Mouse (Mus musculus): ENCODE data around the gene Cpeb4. TPM values are rescaled to one million over a fixed set of nuclear protein-coding genes. Genes with fewer than 3 reads are reported as not detected.
"Not testable (repeated sequence)": the region's sequence is repeated elsewhere in the genome, so short reads cannot be mapped to it uniquely, and the experiment has no call there.

Gene Cpeb4
- polyA plus RNA-seq, 1 experiment from 2014 or later: 20.8 TPM

- H3K4me1 ChIP-seq (replicated peaks; ENCODE audit: control insufficient read depth, insufficient read depth, low read length); ATAC-seq; H3K9me3 ChIP-seq (ENCODE audit: control insufficient read depth, low read length); H3K4me3 ChIP-seq (replicated peaks; ENCODE audit: low read length); H3K36me3 ChIP-seq (ENCODE audit: control insufficient read depth, insufficient read depth); H3K27me3 ChIP-seq (replicated peaks; ENCODE audit: control insufficient read depth, insufficient read depth, low read length); H3K4me2 ChIP-seq (ENCODE audit: low read length); H3K27ac ChIP-seq (ENCODE audit: low read length); H3K9ac ChIP-seq (replicated peaks; ENCODE audit: low read depth, low read length): not testable (repeated sequence)
- WGBS: 86% methylated on average over 5 of the region's 5 CpGs
Observed at GRCm38 (mm10) chr11:31980089-31980488, 108.1 kb downstream of the Cpeb4 start.

DNA sequence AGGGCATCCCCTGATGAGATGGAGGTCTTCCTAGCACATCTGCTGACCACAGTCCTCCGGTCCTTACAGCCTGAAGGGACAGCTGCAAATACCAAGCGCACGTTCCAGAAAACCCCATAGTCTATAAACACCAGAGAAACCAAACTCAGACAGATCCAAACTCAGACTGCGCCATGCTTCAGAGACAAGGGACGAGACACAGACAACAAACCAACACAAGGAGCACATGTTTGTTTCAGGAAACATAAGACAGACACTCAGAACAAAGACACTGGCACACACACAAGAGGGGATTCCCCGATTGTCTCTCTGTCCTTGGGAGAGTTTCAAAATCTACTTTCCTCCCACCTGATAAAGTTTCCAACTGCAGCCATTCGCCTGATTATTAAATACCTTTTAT, 109.8 kb downstream of the Cpeb4 start:
- no peak for ATAC-seq
- WGBS: 92% methylated on average over 7 of the region's 7 CpGs
- Histone ChIP-seq H3K9me3 (ENCODE audit: control insufficient read depth, low read length) (peaks cover 3% of the 10 kb centered on the region; the same call in 1 of the 2 replicates), H3K9ac (replicated peaks; ENCODE audit: low read depth, low read length) (no peak overlapping the region), H3K27me3 (replicated peaks; ENCODE audit: control insufficient read depth, insufficient read depth, low read length) (no peaks in the 10 kb centered on the region), H3K36me3 (ENCODE audit: control insufficient read depth, insufficient read depth) (no peaks in the 10 kb centered on the region), H3K4me2 (ENCODE audit: low read length) (no peak overlapping the region), H3K4me1 (replicated peaks; ENCODE audit: control insufficient read depth, insufficient read depth, low read length) (no peaks in the 10 kb centered on the region), H3K4me3 (replicated peaks; ENCODE audit: low read length) (no peak overlapping the region), H3K27ac (ENCODE audit: low read length) (no peak overlapping the region)

GRCm38 (mm10) chr11:31982247-31982943, 110.4 kb downstream of the Cpeb4 start:
- H3K4me3 ChIP-seq (replicated peaks; ENCODE audit: low read length); H3K36me3 ChIP-seq (ENCODE audit: control insufficient read depth, insufficient read depth); H3K9me3 ChIP-seq (ENCODE audit: control insufficient read depth, low read length); H3K4me1 ChIP-seq (replicated peaks; ENCODE audit: control insufficient read depth, insufficient read depth, low read length); H3K27me3 ChIP-seq (replicated peaks; ENCODE audit: control insufficient read depth, insufficient read depth, low read length); H3K9ac ChIP-seq (replicated peaks; ENCODE audit: low read depth, low read length); H3K27ac ChIP-seq (ENCODE audit: low read length); ATAC-seq; H3K4me2 ChIP-seq (ENCODE audit: low read length): not testable (repeated sequence)
- 87% methylated on average over 13 of the region's 13 CpGs for WGBS

DNA sequence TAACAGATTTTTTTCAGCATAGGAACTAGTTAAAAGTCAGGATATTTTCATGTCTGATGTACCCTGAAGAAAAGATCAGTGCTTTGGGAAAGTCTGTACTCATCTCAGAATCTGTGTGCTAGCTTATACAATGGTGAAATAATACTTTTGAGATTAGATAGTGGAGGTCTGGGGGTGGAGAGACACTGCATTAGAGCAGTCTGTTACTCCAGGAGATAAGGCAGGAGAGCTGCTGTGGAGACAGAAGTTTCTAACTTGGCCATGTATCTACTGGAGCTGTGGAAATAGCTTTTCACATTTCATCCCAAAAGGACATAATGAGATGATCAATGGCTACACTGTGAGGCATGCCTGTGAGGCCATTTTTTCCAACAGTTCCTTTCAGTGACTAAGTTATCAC, 111.2 kb downstream of the Cpeb4 start:
- no peak overlapping the region for H3K4me3 ChIP-seq (replicated peaks; ENCODE audit: low read length)
- no peaks in the 10 kb centered on the region for H3K27me3 ChIP-seq (replicated peaks; ENCODE audit: control insufficient read depth, insufficient read depth, low read length)
- H3K9ac ChIP-seq (replicated peaks; ENCODE audit: low read depth, low read length): no peak overlapping the region
- no peaks in the 10 kb centered on the region for H3K36me3 ChIP-seq (ENCODE audit: control insufficient read depth, insufficient read depth)
- H3K4me1 ChIP-seq (replicated peaks; ENCODE audit: control insufficient read depth, insufficient read depth, low read length): no peaks in the 10 kb centered on the region
- H3K9me3 ChIP-seq (ENCODE audit: control insufficient read depth, low read length): peaks cover 3% of the 10 kb centered on the region; the same call in 1 of the 2 replicates
- ATAC-seq: no peak
- H3K4me2 ChIP-seq (ENCODE audit: low read length): no peak overlapping the region
- H3K27ac ChIP-seq (ENCODE audit: low read length): no peak overlapping the region

GRCm38 (mm10) chr11:31984786-31985185, 112.8 kb downstream of the Cpeb4 start:
- no peaks in the 10 kb centered on the region for H3K4me1 ChIP-seq (replicated peaks; ENCODE audit: control insufficient read depth, insufficient read depth, low read length)
- H3K4me2 ChIP-seq (ENCODE audit: low read length): no peak overlapping the region
- H3K9ac ChIP-seq (replicated peaks; ENCODE audit: low read depth, low read length): no peak overlapping the region
- 75% methylated on average over 2 of the region's 2 CpGs for WGBS
- H3K27ac ChIP-seq (ENCODE audit: low read length): no peak overlapping the region
- peaks cover 3% of the 10 kb centered on the region; the same call in 1 of the 2 replicates for H3K9me3 ChIP-seq (ENCODE audit: control insufficient read depth, low read length)
- no peak overlapping the region for H3K4me3 ChIP-seq (replicated peaks; ENCODE audit: low read length)
- H3K36me3 ChIP-seq (ENCODE audit: control insufficient read depth, insufficient read depth): no peaks in the 10 kb centered on the region
- no peaks in the 10 kb centered on the region for H3K27me3 ChIP-seq (replicated peaks; ENCODE audit: control insufficient read depth, insufficient read depth, low read length)
- ATAC-seq: no peak

Other genes starting within 250 kb of the Cpeb4 start
- 141 and 143 TPM in 2 replicates for gene Bod1, start 200.3 kb upstream of the Cpeb4 start, polyA plus RNA-seq (2015; fragmentation: Nextera tagmentation; extraction: Ambion mirVana)
- 0.14 and 0.20 TPM in 2 replicates for gene 4930524B15Rik, start 93.4 kb downstream of the Cpeb4 start, polyA plus RNA-seq (2015; fragmentation: Nextera tagmentation; extraction: Ambion mirVana)
- 770 and 805 TPM in 2 replicates for gene Nsg2, start 128.3 kb downstream of the Cpeb4 start, polyA plus RNA-seq (2015; fragmentation: Nextera tagmentation; extraction: Ambion mirVana)

All from forebrain, embryonic 16.5 days (tissue).